In genomic region chr3:44819376-44819775, GRCm38 (mm10) we compare ENCODE assay signal across 15 mouse cellular contexts.
"Had no signal": no experiment of that assay in that cellular context is flagged by ENCODE, and none has a peak within 500 bp of the region (broad histone marks: within the 10 kb centered on the region; RNA-seq: fewer than 3 reads in every experiment).

No protein-coding gene starts in this region.

- H3K4me1 ChIP-seq: neural tube, embryonic 15.5 days; stomach, embryonic 15.5 days had no signal

- H3K36me3 ChIP-seq: neural tube, embryonic 15.5 days; stomach, embryonic 15.5 days had no signal

- H3K4me2 ChIP-seq: neural tube, embryonic 15.5 days; stomach, embryonic 15.5 days had no signal

- H3K9me3 ChIP-seq: neural tube, embryonic 15.5 days; stomach, embryonic 15.5 days had no signal

- DNase-seq: retina, postnatal 1 day; right cerebral cortex, adult 18-20 months; right cerebral cortex, postnatal 14 days; right cerebral cortex, postnatal 25 days; right cerebral cortex, postnatal 4 days; spleen, adult 18-20 months; thymus, adult 18-20 months; thymus, adult 2 months; thymus, postnatal 14 days; thymus, postnatal 25 days; thymus, postnatal 36 days; thymus, postnatal 4 days had no signal

- H3K9ac ChIP-seq: neural tube, embryonic 15.5 days; stomach, embryonic 15.5 days had no signal

- H3K27me3 ChIP-seq: neural tube, embryonic 15.5 days; stomach, embryonic 15.5 days had no signal

- H3K4me3 ChIP-seq: neural tube, embryonic 15.5 days; stomach, embryonic 15.5 days had no signal

- H3K27ac ChIP-seq: neural tube, embryonic 15.5 days; stomach, embryonic 15.5 days; stomach, postnatal 0 days had no signal
